Mouse (Mus musculus) 3T3-L1 (cell line): ENCODE results near the gene Rplp2.

Source experiments
- DNase-seq: peaks from one replicate; pipeline ENCODE4 v3.0.0-alpha.2; 2015; ENCODE audit warnings: low read depth, low spot score

The Rplp2 gene

DNA sequence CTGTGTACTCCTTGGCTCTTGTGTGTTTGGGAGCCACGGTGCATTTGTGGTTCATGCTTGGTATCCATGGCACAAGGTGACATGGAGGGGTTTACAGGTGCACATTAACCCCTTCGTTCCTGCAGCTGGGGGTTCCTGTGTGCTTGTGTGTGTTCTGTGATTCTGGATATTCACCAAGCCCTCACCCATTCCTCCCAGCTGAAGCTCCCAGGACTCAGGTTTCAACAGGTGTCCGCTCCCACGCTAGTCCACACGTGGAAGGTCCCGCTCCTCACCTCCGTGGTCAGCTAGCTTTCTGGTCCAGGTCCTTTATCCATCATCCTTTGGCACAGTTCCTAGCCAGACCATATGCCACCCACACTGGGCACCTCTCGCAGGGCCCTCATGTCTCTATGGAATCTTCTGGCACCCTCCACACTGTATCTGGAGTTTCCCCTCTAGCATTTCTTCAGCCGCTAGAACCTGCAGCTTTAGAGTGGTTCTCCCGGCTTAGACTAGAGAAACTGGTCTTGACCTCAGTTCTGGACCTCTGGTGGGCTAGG, 19.5 kb downstream of the Rplp2 start:
- DNase-seq: no peak

DNA sequence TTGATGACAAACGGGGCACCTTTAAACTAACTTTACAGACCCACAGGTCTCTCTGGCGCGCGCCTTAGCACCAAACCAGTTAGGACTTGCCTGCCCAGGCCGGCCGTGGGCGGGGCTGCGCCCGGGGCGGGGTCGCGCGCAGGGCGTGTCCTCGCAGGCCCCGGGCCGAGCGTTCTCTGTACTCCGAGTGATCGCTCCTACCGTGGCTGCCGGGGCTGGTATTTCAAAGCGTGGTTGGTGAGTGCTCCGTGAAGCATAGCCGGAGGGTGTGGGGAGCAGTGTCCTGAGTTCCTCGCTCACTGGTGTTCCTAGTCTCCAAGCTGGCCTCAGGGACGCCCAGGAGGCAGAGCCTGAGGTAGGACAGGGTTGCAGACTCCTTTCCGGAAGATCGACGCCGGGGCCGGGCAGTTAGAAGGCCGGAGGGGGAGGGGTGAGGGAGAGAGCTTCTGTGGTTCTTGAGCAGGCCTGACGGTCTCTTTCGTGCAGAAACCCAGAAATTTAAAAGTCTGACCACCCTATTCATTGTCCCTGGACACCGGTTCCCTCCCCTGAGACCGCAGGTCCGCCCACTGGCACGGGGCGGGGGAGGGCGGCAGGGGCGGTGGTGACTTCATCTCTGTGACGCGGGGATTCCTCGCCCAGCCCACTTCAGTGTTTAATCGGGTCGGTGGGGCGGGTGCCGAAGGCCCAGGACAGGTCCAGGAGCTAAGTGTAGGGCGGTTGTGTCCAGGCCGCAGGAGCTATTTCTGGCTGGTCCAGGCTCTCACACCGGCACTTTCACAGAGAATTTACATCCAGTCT, 20.3 kb downstream of the Rplp2 start, which contains the start of gene Cd151:
Gene Cd151, plus strand, starts transcription at position 163 of the 801 bp plus-strand sequence.
- peak; percentile 79 for DNase-seq

- peak; percentile 76 for DNase-seq
Measured at GRCm38 (mm10) chr7:141468164-141468521, 21.0 kb downstream of the Rplp2 start.

DNA sequence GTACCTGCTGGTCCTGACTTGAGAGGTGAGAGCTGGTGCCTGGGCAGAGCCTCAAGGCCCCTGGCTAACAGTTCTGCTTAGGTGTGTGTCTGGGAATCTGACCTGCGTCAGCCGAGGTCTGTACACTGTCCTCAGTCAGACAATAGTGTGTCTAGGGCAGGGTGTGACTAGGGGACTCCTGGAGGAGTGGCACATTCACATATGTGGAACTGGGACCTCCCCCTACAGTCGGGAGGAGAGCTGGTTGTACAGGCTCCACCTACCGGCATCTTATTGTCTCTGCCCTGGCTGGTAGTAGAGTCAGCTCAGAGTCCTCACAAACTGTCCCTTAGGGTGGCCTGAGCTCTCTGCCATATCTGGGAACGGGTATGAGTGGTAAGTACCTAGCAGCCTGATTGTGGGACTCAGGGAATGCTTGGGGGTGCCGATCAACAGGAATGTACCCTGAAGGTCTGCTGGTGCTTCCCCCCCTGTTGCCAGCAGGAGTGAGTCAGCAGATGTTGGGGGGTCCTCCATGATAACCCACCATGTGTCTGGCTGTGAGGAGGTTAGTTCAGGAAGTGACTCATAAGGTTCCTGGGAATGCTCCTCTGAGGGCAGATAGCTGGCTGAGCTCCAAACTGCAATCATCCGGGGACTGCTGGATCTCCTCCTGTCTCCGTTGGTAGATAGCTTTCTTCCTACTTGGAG, 21.5 kb downstream of the Rplp2 start:
- DNase-seq: peak; percentile 95

DNA sequence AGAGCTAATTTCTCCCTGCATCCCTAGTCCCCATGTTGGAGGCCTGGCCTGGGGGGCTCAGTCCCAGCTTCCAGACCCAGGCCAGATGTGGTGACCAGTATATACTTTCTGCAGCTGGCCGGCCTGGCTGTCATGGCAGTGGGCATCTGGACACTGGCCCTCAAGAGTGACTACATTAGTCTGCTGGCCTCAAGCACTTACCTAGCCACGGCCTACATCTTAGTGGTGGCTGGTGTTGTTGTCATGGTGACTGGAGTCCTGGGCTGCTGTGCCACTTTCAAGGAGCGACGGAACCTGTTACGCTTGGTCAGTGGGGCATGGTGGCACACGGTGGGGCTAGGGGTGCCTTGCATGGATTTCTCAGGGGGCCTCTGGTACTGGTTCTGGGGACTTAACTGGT, 22.2 kb downstream of the Rplp2 start:
- DNase-seq: no peak

- no peak for DNase-seq
Measured at GRCm38 (mm10) chr7:141469901-141470636, 22.9 kb downstream of the Rplp2 start.

DNA sequence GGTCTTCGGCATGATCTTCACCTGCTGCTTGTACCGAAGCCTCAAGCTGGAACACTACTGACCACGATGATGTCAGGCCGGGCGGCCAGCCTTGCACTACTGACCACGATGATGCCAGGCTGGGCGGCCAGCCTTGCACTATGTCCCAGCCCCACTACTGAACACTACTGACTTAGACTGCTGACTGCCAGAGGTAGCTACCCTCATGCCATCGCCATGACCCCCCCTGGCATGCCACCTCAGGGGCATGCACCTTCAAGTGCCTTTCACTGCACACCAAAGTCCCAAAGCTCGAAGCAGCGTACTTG, 23.4 kb downstream of the Rplp2 start:
- DNase-seq: no peak

GRCm38 (mm10) chr7:141471236-141471635, 24.1 kb downstream of the Rplp2 start:
- DNase-seq: no peak

GRCm38 (mm10) chr7:141472226-141472625, 25.1 kb downstream of the Rplp2 start:
- no peak for DNase-seq

DNA sequence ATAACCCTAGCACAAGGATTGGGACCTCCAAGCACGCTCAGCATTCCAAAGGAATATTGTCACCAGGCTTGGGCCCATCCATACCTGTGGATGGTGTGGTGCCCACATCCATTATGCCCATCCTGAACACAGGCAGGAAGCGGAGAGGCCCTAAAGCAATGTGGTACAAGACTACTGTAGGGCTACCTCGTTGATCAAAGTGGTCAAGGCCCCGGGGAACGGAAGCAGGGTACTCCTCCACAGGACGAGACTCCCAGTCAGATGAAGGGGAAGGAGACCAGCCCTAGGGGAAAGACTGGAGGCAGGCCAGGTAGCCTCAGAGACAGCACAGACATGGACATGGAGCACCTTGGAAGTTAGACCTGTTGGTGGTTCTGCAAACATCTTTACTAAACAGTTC, 25.6 kb downstream of the Rplp2 start:
- no peak for DNase-seq

DNA sequence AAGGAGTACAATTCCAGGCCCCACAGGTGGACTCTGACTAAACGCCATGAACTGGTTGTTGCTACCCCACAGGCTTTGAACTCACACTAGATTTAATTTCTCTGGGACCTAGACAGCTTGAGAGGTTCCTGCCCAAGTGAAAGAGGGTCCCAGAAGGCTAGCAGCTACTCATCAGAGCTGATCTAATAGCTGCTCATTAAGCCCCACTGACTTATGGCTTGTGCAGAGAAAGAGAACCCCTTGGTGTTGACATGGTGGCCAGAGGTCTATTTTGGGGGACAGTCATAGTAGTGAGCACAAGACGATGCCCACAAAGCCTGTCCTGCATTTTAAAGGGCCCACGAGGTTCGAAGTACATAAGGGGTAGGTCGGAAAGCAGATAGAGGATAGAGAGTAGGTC, 27.0 kb downstream of the Rplp2 start:
- DNase-seq: no peak

- DNase-seq: peak; percentile 83
Measured at GRCm38 (mm10) chr7:141475011-141475804, 28.0 kb downstream of the Rplp2 start, which contains the start of the genes Polr2l and Tspan4. Polr2l (minus strand) TSS chr7:141475132. Tspan4 (plus strand) TSS chr7:141475240.

DNA sequence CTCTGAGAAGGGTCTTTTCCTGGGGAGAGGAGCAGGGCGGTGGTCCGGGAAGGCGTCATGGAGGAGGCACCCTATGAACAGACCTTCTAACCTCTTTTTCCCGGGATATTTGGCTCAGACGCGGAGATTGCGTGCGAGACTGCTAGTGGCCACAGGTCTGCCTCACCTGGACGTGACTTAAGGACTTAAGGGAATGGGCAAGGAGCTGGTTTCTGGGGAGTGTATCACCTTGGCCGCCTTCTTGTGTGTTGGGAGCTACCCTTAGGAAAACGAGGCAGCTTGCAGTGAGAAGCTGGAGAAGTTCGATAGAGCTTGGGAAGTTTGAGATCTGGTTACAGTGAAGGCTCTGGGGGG, 28.6 kb downstream of the Rplp2 start:
- no peak for DNase-seq

DNA sequence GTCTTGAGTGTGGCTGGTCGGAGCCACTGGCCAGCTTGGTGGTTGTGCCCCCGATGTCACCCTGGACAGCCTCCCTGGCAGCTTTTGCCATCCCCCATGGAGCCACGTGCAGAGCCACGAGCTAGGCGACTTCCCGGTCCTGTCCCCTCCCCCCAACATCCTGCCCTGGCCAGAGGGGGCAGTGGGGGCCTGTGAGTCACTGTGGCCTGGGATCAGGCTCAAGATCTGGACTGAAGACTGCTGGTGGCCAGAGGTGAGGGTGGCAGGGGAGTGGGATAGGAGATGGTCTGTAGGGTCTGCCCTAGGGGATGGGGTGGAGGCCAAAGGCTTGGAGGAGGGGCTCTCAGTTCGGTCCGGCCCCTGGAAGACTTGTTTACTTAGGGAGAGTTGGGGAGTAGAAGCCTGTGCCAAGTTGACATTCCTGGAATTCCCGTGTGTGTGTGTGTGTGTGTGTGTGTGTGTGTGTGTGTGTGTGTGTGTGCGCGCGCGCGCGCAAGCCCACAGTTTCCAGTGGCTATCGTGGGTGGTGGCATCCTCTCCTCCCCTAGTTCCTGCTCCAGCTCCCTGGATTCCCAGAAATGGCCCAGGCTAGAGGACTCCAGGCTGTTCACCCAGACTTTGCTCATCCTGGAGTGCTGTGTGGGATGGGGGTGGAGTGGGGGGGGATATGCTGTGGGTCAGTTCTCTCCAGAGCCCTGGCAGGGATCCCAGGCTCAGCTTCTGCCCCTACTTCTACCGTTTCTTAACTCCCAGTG, 29.2 kb downstream of the Rplp2 start:
- DNase-seq: peak; percentile 87

GRCm38 (mm10) chr7:141476981-141477370, 29.8 kb downstream of the Rplp2 start:
- DNase-seq: no peak

GRCm38 (mm10) chr7:141477578-141478269, 30.6 kb downstream of the Rplp2 start:
- peak; percentile 46 for DNase-seq

DNA sequence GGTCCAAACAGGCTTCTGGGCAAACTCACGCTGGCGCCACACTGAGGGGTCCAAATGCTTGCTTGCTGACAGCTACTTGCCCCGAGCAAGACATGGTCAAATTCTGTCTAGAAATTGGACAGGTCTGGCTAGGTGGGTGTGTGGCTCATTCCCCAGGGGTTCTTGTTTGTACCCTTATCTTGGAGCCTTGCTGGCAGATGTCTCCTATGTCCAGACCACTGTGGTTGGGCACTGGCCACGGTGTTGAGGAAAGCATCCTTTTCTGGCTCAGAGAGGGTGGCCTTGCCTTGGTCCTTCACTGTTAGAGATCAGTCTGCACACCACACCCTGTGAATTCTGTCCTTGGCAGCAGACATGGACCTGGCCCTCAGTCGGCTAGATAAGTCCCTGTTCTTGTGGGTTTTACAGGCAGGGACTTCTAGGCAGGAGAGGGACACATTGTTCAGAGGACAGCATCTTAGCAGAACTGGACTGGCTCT, 31.1 kb downstream of the Rplp2 start:
- DNase-seq: peak; percentile 47

DNA sequence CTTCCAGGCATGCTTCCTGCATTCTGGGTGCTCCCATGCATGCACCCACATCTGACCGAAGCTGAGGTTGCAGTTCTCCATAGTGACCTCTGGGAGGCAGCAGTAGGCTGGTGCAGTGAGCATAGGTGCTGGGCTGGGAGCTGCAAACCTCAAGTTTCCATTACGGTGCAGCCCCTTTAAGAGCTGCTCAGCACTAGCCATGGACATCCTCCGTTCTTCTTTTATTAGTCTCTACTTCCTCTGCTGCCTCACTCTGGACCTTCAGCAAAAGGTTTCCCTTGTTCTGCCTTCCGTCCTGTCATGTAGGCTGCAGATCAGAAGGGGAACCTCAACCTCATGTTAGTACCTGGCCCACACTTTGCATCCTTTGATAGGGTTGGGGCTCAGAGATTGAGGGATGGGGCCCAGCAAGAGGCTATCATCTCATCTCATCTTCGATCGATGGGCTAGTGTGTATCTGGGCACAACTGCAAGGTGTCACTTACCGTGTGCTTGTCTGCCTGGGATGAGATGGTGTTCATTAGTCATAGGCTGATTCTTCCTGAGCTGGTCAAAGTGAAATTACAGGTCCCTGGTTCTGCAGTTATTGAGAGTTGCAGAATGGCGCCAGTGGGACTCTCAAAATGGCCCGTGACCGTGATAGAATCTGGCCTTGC, 33.8 kb downstream of the Rplp2 start:
- peak; percentile 67 for DNase-seq
